Mouse (Mus musculus) heart, adult 2 months (tissue): ENCODE measurements around the gene Gm19402. TPM values are rescaled to one million over a fixed set of nuclear protein-coding genes. Genes with fewer than 3 reads are reported as not detected.
"Not testable (repeated sequence)": the region's sequence is repeated elsewhere in the genome, so short reads cannot be mapped to it uniquely, and the experiment has no call there.

Source experiments
- DNase-seq, 2 experiments: peaks; one replicate each; pipeline ENCODE4 v3.0.0; 2021
- H3K27ac ChIP-seq: fragments of 200-600 bp; 2 replicates; pipeline ENCODE4 v1.8.1; 2022
- H3K27me3 ChIP-seq: fragments of 200-500 bp; 2 replicates; pipeline ENCODE4 v1.6.1; 2012; ENCODE audit warnings: mild to moderate bottlenecking, low read length, inconsistent platforms, mixed read lengths; ENCODE audit not compliant: control insufficient read depth, insufficient read depth
- H3K36me3 ChIP-seq: fragments of 200-500 bp; 2 replicates; pipeline ENCODE4 v1.6.1; 2012; ENCODE audit warnings: low read length, inconsistent platforms; ENCODE audit not compliant: control insufficient read depth, insufficient read depth
- H3K4me1 ChIP-seq: fragments of 200-500 bp; 2 replicates; pipeline ENCODE4 v1.6.1; 2011; ENCODE audit warnings: low read length; ENCODE audit not compliant: control insufficient read depth, insufficient read depth
- H3K4me3 ChIP-seq: fragments of 200-600 bp; 2 replicates; pipeline ENCODE4 v1.8.1; 2022
- H3K79me2 ChIP-seq: fragments of 200-500 bp; replicated peaks from 2 replicates; pipeline ENCODE4 v1.6.1; 2012; ENCODE audit warnings: mild to moderate bottlenecking, inconsistent platforms, low read length, moderate library complexity, mixed read lengths; ENCODE audit not compliant: control insufficient read depth, insufficient read depth
- H3K9ac ChIP-seq: fragments of 200-500 bp; 2 replicates; pipeline ENCODE4 v1.6.1; 2012; ENCODE audit warnings: low read depth, mild to moderate bottlenecking, control low read depth, inconsistent platforms, low read length, mixed read lengths
- CTCF ChIP-seq: fragments of 200-600 bp; IDR thresholded peaks from 2 replicates; pipeline ENCODE4 v1.8.1; 2022; ENCODE audit warnings: antibody characterized with exemption, mild to moderate bottlenecking, moderate library complexity
- EP300 ChIP-seq: fragments of 200-500 bp; IDR thresholded peaks from 2 replicates; pipeline ENCODE4 v1.6.1; 2011; ENCODE audit warnings: low read depth, low read length, control low read depth; ENCODE audit not compliant: insufficient read depth
- POLR2A ChIP-seq: fragments of 200-500 bp; IDR thresholded peaks from 2 replicates; pipeline ENCODE4 v1.6.1; 2011; ENCODE audit warnings: mild to moderate bottlenecking, low read depth, low read length, control low read depth; ENCODE audit not compliant: insufficient read depth
- WGBS: fragments of 180-500 bp; shearing (Covaris S2); methylation state at CpG from one replicate; pipeline ENCODE4 v1.1.7; 2018; 5-methylcytosine and 5-hydroxymethylcytosine counted together
- intact Hi-C: fragments of 180-260 bp; cut with DNase I; formaldehyde crosslinking; loops from one replicate; pipeline ENCODE4 v1.15.1; 2025
- polyA plus RNA-seq: library from polyadenylated mRNA; depleted of rRNA; stranded (reverse); fragments of >200 nt; gene quantifications from 2 replicates; pipeline ENCODE4 v1.2.3, GENCODE M21; 2012
- total RNA-seq, 2 experiments: library from RNA; stranded (reverse); gene quantifications; 2 replicates each; pipeline ENCODE4 v1.2.3; 2021

The Gm19402 gene
- total and polyA plus RNA-seq, 3 experiments: not detected

DNA sequence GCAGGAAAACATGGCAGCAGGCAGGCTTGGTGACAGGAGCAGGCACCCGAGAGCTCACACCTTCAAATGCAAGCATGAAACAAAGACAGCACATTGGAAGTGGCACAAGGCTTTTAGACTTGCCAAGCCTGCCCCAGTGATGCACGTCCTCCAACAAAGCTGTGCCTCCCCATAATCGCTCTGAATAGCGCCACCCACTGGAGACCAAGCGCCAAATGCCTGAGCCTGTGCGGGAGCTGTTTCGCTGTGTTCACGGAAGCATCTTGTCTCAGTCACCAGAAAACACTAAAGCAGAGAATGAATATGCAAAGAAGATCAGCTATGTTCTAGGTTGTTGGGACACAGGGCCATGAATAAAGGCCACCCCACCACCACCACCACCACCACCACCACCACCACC lies 34.3 kb upstream of the Gm19402 start:
- intact Hi-C loops: no loop called here

GRCm38 (mm10) chr10:77720299-77720698 lies 29.7 kb upstream of the Gm19402 start, which contains the start of gene Krtap12-1:
Gene Krtap12-1, plus strand, starts transcription at chr10:77720599.
- H3K27ac ChIP-seq, H3K9ac ChIP-seq, intact Hi-C loops, H3K79me2 ChIP-seq, DNase-seq, H3K27me3 ChIP-seq, H3K36me3 ChIP-seq, H3K4me1 ChIP-seq, H3K4me3 ChIP-seq: not testable (repeated sequence)
- WGBS: 74% methylated on average over 1 of the region's 1 CpGs

More for the DNA sequence above, 34.3 kb upstream of the Gm19402 start:
- Histone ChIP-seq H3K9ac (no peak overlapping the region), H3K4me1 (no peaks in the 10 kb centered on the region), H3K79me2 (no peaks in the 10 kb centered on the region), H3K27me3 (no peaks in the 10 kb centered on the region), H3K27ac (no peak overlapping the region), H3K36me3 (no peaks in the 10 kb centered on the region), H3K4me3 (no peak overlapping the region)
- no peak for DNase-seq
- TF ChIP-seq POLR2A (no peak), CTCF (no peak), EP300 (no peak)
- WGBS: 77% methylated on average over 8 of the region's 8 CpGs

DNA sequence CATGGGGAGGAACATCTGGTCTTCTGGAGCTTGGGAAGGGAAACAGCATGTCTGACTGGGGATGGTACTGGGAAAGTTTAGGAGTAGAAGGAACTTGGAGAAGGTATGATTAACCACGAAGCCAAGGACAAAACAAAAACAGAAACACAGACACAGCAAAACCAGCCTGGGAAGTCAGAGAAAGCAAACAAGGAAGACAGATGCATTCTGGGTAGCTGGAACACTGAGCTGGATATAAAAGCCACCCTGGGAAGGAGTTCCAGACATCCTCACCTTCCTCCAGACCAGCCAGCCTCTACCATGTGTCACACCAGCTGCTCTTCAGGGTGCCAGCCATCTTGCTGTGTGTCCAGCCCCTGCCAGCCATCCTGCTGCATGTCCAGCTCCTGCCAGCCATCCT lies 24.9 kb upstream of the Gm19402 start, which contains the start of gene Gm10142:
Gm10142 (plus strand) TSS at position 301 of the 400 bp plus-strand sequence.
- no peak within 1 kb of the TSS for H3K27ac ChIP-seq
- intact Hi-C loops: no loop called here
- no peaks in the 10 kb centered on the region for H3K27me3 ChIP-seq
- TF ChIP-seq CTCF (no peak), POLR2A (no peak), EP300 (no peak)
- H3K4me3 ChIP-seq: no peak within 1 kb of the TSS
- H3K36me3 ChIP-seq: no peaks in the 10 kb centered on the region
- WGBS: 65% methylated on average over 1 of the region's 1 CpGs
- no peaks in the 10 kb centered on the region for H3K79me2 ChIP-seq
- no peak within 1 kb of the TSS for H3K9ac ChIP-seq
- no peak for DNase-seq
- H3K4me1 ChIP-seq: no peaks in the 10 kb centered on the region

- intact Hi-C loops: no loop called here
- H3K9ac ChIP-seq: no peak overlapping the region
- no peaks in the 10 kb centered on the region for H3K4me1 ChIP-seq
- H3K27ac ChIP-seq: no peak overlapping the region
- 35% methylated on average over 4 of the region's 4 CpGs for WGBS
- no peak for DNase-seq
- H3K4me3 ChIP-seq: no peak overlapping the region
- TF ChIP-seq POLR2A: no peak
- no peak for TF ChIP-seq EP300
- TF ChIP-seq CTCF: no peak
- H3K27me3 ChIP-seq: no peaks in the 10 kb centered on the region
- H3K79me2 ChIP-seq: no peaks in the 10 kb centered on the region
- no peaks in the 10 kb centered on the region for H3K36me3 ChIP-seq
Measured at GRCm38 (mm10) chr10:77713734-77714133, 23.2 kb upstream of the Gm19402 start.

DNA sequence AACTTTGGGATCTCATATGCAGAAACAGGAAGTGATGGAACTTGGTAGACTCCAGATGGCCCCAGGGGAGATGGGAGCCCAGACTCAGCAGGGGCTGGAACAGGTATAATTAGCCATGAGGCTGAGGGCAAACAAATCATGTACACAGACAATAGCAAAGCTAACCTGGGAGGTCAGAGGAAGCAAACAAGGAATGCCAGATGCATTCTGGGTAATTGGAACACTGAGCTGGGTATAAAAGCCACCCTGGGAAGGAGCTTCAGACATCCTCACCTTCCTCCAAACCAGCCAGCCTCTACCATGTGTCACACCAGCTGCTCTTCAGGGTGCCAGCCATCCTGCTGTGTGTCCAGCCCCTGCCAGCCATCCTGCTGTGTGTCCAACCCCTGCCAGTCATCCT lies 20.6 kb upstream of the Gm19402 start, which contains the start of gene Gm10024:
Gm10024 (plus strand) TSS at position 301 of the 400 bp plus-strand sequence.
- H3K36me3 ChIP-seq, H3K4me1 ChIP-seq, intact Hi-C loops, H3K9ac ChIP-seq, H3K27ac ChIP-seq, H3K79me2 ChIP-seq, DNase-seq, H3K27me3 ChIP-seq, H3K4me3 ChIP-seq: not testable (repeated sequence)

DNA sequence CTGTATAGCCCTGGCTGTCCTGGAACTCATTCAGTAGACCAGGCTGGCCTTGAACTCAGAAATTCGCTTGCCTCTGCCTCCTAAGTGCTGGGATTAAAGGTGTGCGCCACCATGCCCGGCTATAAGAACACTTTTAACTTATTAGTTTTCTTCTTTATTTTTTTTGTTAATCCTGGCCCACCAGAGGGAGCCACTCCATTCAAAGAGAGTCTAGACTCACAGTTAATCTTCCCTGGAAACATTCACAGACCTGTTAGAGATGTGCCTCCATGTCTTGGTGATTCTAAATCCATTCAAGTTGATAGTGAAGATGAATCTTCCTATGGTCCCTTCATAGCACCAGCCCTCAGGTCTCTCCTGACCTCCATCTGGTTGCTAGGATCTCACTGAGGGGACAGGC lies 19.3 kb upstream of the Gm19402 start:
- TF ChIP-seq CTCF (peak; percentile 32), EP300 (no peak)
- 74% methylated on average over 3 of the region's 3 CpGs for WGBS
- intact Hi-C loops: no loop called here

GRCm38 (mm10) chr10:77706326-77706725 lies 15.8 kb upstream of the Gm19402 start, which contains the start of gene Gm10272:
Gene Gm10272, plus strand, starts transcription at chr10:77706626.
- Histone ChIP-seq H3K9ac (no peak within 1 kb of the TSS), H3K4me3 (no peak within 1 kb of the TSS), H3K36me3 (no peaks in the 10 kb centered on the region), H3K27ac (no peak within 1 kb of the TSS), H3K79me2 (no peaks in the 10 kb centered on the region), H3K27me3 (no peaks in the 10 kb centered on the region), H3K4me1 (no peaks in the 10 kb centered on the region)
- WGBS: 93% methylated on average over 1 of the region's 1 CpGs
- intact Hi-C loops: no loop called here
- TF ChIP-seq CTCF (no peak), POLR2A (no peak), EP300 (no peak)
- no peak for DNase-seq

More for the DNA sequence above, 19.3 kb upstream of the Gm19402 start:
- Histone ChIP-seq H3K79me2 (no peaks in the 10 kb centered on the region), H3K4me1 (no peaks in the 10 kb centered on the region), H3K36me3 (no peaks in the 10 kb centered on the region), H3K9ac (no peak overlapping the region), H3K27me3 (no peaks in the 10 kb centered on the region), H3K27ac (no peak overlapping the region), H3K4me3 (no peak overlapping the region)
- no peak for DNase-seq
